Mouse (Mus musculus) cerebellum, adult 2 months (tissue): ENCODE data around the gene Slc7a14.

Experiments
- CTCF ChIP-seq: fragments of 200-500 bp; IDR thresholded peaks from 2 replicates; pipeline ENCODE4 v1.5.1; 2011; ENCODE audit warnings: low read depth, mild to moderate bottlenecking, control low read depth, low read length, moderate library complexity, borderline replicate concordance; ENCODE audit not compliant: insufficient read depth
- POLR2A ChIP-seq: fragments of 200-500 bp; IDR thresholded peaks from 2 replicates; pipeline ENCODE4 v1.6.1; 2011; ENCODE audit warnings: low read length, control low read depth, borderline replicate concordance; ENCODE audit not compliant: insufficient read depth

GRCm38 (mm10) chr3:31162860-31163259, 147.3 kb downstream of the Slc7a14 start:
- TF ChIP-seq CTCF, result no peak
- no peak for TF ChIP-seq POLR2A
